Mouse (Mus musculus) retina, postnatal 7 days (tissue): ENCODE measurements around the gene Ctdnep1.
A peak's percentile ranks its signal among the peaks of the same experiment; 100 is the strongest.

Experiments
- DNase-seq: peaks from one replicate; pipeline ENCODE4 v3.0.0-alpha.2; 2012; ENCODE audit warnings: low read depth, low spot score

The Ctdnep1 gene

DNA sequence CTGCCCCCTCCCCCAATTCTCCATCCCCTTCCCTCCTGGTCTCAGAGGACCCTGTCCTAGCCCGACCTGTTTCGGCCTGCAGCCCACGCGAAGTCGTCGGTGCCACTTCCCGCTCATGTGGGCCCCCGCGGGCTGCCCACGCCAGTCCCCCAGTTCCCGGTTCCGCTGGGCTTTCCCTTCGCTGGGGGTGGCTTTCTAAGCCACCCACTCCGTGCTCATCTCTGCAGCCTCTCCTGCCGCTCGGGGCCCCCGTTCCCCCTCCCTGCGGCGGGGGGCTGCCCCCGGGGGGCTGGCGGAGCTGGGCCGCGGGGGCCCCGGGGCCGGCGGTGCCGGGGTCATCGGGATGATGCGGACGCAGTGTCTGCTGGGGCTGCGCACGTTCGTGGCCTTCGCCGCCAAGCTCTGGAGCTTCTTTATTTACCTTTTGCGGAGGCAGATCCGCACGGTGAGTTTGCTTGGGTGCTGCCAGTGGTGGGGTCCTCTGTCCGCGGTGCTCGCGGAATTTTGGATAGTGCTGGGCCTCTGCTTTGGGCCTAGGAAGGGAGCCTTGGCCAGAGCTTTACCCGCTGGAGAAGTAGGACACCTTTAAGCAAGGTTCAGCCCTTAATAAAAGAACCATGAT lies at the start of gene Ctdnep1:
Gene Ctdnep1, plus strand, starts transcription at position 16 of the 622 bp plus-strand sequence.
- DNase-seq: no peak

DNA sequence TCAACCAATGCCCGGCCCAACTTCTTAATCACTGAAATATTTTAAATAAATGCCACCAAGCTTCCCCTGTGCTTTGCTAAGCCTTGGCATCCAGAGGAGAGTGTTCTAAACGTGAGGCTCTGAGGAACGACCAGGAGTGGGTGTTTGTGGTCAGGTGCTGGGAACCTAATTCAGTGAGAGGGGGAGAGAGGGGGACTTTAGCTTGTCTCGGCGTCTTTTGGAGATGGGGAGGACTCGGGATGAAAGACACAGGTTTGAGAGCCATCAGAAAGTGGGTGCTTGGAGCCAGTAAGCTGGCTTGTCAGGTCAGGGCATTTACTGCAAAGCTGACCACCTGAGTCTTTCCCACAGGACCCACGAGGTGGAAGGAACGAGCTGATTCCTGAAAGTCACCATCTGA lies 49.2 kb upstream of the Ctdnep1 start:
- no peak for DNase-seq

DNA sequence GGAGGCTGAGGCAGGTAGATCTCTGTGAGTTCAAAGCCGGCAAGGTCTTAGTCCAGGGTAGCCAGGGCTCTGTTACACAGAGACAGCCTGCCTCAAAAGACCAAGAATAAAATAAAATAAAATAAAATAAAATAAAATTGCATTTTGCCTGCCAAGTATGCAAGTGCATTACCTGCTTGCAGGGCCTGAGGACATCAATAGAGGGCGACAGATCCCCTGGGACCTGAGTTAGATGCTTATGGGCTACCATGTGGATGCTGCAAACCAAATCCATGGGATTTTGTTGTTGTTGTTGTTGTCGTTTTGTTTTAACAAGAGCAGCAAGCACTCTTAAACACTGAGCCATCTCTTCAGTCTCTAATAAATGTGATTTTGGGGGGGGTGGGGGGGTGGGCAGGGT lies 48.7 kb upstream of the Ctdnep1 start:
- no peak for DNase-seq

DNA sequence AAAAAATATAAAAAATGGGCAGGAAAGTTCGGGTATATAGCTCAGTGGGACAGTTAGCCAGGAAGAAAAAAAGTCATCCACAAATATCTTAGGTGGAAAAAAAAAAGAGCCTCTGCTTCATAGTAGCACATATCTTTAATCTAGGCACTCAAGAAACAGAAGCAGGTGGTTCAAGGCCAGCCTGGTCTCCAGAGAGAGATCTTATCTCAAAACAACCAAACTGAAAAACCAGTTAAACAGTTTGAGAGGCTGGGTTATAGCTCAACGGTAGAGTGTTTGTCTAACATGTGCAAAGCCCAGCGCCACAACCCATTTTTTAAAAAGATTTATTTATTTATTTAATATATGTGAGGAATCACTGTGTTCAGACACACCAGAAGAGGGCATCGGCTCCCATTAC lies 47.9 kb upstream of the Ctdnep1 start:
- DNase-seq: no peak

DNA sequence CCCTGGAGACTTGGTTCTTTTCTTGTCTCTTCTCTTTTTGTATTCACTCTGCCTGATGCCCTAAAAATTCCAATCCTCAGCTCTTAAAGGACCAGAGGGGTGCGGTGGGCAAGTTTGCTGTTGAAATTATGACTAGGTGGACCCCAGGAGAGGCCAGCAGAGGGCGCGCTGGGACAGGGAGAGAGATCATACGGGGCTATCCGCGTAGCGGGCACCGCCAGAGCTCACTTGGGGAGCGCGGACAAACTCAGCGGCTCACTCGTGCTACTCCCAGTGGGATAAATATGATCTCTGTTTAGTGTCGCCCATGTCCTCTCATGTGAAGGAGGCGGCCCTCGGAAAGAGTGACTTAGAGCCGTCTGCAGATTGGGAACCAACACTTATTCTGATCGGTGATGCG lies 46.8 kb upstream of the Ctdnep1 start:
- peak; percentile 86 for DNase-seq

DNA sequence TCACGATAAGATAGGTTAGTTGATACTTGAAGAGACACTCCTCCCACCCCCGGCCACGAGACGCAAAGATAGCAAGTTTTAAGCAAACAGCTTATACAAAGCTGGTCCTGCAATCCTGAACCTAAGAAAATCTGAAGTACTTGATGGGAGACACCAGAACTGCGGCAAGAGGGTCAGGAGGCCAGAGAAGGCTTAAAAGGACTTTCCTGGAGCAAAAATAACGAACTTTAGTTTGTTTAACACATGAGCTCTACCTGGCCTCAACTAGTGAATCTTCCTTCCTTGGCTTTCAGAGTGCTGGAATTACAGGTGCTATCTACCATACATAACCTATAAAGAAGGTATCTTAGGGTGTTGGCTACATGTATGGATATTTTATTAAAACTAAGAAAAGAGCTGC lies 46.3 kb upstream of the Ctdnep1 start:
- no peak for DNase-seq

DNA sequence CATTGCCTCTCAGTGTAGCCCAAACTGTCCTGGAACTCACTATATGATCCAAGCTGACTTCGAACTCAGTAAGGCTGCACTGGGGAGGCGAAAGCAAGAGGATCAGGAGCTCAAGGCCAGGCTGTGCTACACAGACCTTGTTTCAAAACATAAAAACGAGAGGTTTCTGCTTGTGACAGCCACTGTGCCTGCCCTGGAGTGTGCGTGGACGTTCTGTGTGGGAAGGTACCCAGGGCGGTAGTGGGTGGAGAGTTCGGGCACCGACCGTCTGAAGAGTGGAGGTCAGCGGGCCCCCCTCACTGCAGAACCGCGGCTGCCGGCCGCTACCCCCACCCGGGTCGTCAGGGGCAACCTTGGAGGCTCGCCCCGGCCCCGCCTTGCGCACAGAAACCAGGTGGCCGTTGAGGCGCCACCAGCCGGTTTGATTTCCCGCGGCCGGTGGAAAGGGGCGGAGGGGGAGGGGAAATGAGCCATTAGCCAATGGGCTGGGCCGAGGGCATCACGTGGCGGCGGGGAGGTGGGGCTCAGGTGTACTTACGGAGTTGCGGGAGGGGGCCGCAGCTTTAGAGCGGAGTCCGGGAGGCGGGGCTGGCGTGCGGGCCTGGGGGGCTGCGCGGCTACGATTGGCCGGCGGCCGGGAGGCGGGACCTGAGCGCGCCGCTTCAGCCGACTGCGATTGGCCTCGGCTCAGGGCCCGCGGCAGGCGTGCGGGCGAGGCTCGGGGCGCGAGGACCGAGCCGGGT lies 45.6 kb upstream of the Ctdnep1 start, which contains the start of gene Ybx2:
Gene Ybx2, plus strand, starts transcription at position 660 of the 743 bp plus-strand sequence.
- DNase-seq: peak; percentile 86

DNA sequence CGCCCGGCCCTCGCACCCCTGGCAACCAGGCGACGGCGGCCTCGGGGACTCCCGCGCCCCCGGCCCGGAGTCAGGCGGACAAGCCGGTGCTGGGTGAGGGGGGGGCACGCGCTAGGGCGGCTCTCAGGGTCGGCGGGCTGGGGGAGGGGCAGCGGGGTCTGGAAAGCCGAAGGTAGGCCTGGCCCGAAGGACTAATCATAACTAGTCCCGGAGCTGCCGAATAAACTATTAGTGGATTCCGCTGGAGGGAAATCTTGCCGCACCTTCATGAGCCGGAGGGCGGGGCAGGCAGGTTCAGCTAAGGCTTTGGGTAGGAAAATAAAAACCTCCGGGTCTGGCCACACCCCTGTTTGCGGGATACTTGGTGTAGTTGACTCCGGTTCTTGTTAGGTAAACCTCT lies 44.8 kb upstream of the Ctdnep1 start:
- DNase-seq: no peak

DNA sequence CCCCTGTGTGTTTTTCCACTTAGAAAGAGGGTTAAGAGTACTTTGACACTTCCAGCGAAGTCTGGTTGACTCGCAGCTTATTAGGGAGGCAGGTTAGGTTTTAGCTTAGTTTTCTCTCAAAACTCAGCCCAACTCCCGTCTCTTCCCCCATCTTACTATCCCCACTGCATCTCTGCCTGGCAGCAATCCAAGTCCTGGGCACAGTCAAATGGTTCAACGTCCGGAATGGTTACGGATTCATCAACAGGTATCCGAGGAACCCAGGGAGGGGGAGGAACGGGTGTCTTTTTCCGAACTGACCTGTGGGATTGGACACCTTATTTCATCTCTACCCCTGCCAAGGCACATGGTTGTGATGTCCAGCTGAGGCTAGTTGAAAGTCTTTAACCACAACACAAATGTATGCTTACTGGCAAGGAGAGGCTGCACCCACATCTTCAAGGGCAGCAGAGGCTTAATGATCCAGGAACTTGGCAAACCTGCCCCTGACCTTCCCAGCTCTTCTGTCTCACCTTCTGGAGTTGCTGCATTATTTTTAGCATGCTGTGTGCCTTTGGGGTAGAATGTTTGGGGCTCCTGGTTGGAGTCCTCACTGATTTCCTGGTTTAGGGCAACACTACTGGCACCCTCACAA lies 44.1 kb upstream of the Ctdnep1 start:
- no peak for DNase-seq

DNA sequence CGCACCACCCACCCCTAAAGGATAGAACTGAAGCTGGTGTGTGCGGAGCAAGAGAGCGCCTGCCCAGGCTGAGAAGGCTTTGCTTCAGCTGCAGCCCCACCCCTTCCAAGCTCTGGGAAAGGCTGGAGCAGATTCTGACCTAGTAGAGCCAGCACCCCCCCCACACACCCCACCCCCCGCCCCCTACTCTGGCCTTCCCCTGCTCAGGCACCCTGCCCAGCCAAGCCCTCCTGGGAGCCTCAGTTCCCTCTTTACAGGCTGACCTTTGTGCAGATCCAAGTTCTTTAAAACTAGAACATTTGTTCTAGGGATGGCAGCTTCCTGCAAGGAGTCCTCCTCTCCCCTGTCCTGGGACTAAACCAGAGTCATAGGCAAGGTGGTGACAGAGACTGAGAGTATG lies 43.6 kb upstream of the Ctdnep1 start:
- no peak for DNase-seq

DNA sequence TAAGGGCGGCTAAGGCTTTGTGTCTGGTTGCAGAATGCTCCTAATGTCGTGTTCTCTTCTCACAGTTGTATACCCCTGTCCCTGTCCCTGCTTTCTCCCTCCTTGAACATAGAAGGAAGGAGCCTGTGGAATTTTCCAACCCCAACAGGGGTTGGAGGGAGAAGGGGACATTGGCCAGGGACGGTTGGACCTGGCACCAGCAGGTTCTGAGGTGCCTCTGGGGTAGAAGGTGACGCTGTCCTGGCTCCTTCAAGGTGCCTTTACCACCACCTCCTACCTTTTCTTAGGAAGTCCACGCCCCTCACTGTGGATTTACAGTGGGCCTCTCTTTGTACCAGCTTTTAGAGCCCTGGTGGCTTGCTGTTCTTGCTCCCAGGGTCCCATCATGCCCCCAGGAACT lies 43.1 kb upstream of the Ctdnep1 start:
- DNase-seq: no peak

DNA sequence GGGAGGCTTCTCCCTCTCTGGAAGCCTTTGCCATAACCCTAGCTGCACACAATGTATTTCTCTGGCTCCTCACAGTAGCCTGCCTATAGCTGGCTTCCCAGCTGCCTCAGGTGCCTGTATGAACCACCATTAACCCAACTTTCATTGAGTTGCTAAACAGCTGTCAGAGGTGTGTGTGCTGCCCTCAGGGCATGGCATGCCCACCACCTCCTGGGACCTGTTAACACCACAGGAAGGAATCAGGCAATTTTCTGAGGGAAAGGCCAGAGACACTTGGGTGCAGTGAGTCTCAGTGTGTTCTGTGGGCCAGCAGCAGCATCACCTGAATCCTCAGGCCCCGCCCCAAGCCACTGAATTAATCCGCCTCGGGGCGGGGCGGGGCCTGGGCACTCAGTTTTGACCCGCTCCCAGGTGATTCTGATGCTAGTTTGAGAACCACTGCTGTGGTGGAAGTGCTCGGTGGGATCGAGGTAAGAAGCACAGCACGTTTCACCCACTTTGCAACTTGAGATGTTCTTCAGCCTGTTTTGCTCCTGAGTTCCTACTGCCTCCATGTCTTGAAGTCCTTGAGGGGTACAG lies 42.5 kb upstream of the Ctdnep1 start:
- DNase-seq: no peak

DNA sequence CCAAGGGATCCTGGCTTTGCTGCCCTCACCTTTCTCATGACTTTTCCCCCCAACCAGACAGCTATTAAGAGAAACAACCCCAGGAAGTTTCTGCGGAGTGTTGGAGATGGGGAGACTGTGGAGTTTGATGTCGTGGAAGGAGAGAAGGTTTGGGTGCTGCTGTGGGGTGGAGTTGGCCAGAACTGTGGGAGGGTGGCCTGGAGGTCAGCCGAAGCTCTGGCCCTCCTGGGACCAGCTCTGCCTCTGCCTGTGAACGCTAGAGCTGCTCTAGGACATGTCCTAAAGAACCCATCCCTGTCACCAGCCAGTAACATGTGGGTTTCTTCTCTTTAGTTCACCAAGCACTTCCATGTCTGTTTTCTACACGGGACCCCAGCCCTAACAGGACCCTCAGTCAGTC lies 41.8 kb upstream of the Ctdnep1 start:
- no peak for DNase-seq

DNA sequence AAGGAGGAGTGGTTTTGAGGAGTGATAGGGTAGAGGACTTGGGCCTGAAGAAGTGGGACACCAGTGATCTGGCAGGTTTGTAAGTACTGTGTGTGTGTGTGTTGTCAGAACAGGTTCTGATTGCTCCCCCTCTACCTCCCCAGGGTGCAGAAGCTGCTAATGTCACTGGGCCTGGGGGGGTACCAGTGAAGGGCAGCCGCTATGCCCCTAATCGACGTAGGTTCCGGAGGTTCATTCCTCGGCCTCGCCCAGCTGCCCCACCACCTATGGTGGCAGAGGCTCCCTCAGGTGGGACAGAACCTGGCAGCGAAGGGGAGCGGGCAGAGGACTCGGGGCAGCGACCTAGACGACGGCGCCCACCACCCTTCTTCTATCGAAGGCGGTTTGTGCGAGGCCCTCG lies 41.2 kb upstream of the Ctdnep1 start:
- DNase-seq: no peak

DNA sequence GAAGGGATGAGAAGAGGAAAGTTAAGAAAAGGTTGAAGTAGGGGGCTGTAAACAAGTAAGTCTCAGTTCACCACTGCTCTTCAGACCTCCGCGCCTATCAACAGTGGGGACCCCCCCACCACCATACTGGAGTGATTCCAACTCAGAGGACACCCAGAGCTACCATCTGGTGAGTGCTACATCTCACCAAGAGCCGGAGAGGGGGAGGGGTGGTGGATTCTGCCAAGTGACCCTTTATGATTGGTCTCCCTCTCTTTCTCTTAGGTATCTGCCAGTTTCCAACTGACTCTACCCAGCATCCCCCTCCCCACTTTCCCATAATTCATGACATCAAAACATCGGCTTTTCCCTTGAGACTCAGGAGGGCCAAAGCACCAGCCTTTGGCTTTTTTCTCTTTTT lies 40.0 kb upstream of the Ctdnep1 start:
- DNase-seq: no peak

DNA sequence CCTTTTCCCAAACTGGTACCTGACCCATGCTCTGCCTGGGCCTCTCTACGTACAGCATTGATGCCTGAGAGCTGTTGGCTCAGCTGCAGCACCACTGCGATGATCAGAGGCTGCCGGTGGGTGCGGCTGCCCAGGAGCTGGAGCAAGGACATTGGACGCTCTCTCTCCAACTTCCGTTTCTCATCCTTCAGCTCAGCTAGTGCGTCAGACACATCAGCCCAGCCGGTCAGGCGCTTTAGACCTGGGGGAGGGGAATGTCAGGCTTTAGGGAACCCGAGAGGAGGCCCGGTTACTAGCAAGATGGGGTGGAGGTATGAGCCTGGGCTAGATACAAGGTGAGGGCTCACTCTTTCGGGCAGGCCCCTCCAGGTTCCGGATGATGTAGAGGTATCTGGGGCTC lies 35.7 kb upstream of the Ctdnep1 start:
- no peak for DNase-seq

DNA sequence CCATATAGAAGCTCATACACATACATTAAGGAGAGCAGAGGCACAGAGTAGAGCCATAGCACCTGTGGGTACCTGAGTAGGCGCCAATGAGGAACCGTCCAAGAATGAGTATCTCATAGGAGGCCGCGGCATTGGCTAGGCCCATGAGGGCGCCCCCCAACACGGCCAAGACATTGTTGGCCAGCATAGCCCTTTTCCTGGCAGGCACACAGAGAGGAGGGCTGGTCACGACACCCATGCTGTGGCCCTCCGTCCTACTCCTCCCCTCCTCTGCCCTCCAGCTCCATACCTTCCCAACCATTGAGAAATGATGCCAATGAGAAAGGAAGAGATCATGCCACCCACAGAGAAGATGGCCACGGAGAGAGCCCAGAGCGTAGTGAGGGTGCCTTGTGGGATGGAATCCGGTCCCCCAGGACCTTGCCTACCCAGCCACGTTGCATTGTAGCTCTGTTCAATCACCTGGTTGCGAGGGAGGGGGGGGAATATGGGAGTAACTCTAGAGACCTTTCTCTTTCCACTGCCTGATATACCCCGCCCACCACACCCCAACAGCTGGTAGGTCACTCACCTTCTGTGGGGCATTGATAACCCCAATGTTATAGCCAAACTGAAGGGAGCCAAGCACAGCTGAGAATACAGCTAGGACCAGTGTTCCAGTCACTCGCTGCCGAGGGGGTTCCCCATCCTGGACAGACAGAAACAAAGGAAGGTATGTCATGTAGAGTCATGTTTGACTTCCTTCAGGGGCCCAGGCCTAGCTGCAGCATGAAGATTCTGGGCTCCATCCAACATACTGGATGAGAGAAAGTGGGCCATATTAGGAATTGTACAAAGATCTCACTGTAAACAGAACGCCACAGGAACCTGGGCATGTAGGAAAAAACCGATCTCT lies 34.7 kb upstream of the Ctdnep1 start:
- DNase-seq: no peak

DNA sequence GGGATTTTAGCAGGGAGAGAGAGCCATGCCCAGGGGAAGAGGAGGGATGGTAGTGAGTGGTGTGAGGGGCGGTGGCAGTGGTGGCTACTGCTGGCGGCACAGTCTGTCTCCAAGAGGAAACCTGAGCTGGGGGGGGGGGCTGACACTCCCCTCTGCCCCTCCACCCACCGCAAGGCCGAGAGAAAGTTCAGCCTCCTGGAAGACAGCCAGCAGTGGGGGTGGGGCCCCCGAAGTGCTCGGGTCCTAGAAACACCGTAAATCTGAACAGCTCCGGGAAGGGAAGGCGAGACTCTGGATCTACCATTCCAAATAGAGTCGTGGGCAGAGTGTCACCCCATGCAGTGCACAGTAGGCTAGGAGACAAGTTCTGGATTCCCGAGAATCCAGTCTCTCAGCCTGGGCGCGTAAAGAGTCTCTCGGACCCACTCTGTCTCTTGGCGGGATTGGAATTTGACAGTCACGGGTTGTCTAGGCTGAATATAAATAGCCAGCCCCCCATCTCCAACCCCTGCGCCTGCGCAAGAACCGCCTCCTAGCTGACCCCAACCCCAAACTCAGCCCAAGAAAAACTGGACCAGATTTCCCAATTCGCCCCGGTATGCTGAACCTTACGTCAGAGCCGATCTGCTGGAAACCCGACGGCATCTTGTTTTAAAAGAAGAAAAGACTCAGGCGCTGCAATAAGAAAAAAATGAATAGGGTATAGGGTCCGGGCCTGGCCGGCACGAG lies 33.5 kb upstream of the Ctdnep1 start:
- no peak for DNase-seq

DNA sequence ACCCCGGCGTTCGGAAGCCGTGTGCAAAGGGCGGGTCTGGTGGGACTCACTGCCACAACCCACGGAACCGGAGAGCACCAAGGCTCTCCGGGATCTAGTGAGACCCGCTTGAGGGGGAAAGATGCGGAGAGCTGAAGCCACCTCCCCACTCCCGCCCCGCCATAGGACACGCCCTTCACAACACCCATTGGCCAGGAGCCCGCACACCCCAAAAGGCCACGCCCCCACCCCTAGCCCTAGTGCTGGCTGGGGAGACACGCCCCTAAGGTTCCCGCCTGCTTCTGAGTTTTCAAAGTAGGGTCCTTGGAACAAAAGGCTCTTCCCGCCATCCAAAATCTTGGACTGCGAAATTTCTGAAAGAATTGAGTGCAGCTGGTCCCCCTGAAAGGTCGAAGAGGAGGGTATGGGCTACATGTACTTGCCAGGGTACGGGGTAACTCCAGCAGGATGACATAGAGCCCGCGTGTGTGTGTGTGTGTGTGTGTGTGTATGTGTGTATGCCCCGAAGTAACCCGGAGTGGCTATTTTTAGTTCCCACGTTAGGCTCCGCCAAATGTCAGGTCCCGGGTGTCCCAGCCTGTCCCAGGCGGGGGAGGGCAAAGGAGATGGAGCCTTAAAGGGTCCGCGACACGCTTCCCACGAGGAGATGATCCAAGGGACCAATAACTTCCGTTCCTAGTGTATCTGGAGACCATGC lies 32.7 kb upstream of the Ctdnep1 start, which contains the start of gene Slc2a4:
Gene Slc2a4, minus strand, starts transcription at position 123 of the 697 bp plus-strand sequence.
- peak; percentile 57 for DNase-seq

DNA sequence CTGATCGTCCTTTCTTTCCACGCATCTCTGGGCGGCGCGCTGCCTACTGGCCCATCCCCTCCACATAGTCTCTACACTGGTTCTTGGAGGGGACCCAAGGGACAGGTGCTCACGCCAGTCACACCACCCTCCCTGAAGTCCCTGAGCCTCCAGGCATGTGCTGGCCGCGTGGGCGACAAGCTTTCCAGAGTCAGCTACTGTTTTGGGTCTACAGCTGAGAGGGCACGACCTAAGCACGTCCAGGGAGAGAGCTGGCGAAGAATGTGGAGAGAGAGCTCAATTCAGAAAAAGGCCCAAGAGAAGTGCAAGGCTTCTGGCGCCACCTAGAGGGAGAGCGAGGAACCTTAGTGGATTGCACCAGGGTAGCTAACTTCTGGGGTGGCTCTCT lies 32.2 kb upstream of the Ctdnep1 start:
- peak; percentile 81 for DNase-seq
